Mouse (Mus musculus): ENCODE measurements around the gene Mlh3.

- TF ChIP-seq CTCF (IDR thresholded peaks at IDR 0.05; ENCODE audit: extremely low read depth, insufficient read length, insufficient replicate concordance, low read depth, low read length) (no peak), POLR2A (IDR thresholded peaks at IDR 0.05; ENCODE audit: low read depth, low read length) (no peak)
These were observed 74.2 kb downstream of the Mlh3 start for GRCm38 (mm10) chr12:85196191-85196590.

All from small intestine, adult 2 months (tissue).